Comparison of ENCODE assay signal across 10 mouse cellular contexts in the genomic region with DNA sequence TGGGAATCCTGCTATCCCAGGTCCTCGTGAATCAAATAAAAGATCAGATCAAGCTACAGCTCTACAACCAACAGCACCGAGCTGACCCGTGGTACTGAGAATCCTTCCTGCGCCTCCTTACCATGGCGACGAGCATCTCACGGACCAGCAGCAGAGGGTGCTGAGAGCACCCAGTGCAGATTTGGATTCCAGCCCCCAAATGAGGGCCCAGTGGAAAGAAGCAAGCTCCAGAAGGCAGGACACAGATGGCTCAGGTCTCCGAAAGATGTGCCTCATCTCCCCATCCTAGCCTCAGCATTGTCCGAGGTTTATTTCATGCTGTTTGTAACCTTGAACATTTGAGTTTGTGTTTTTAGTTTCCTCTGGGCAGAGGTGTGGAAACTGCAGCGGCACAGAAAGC. TPM values are rescaled to one million over a fixed set of nuclear protein-coding genes. Genes with fewer than 3 reads are reported as not detected.
DNase-seq lines count a peak whose midpoint lies in the region; ATAC-seq and TF ChIP-seq lines count a peak whose summit lies in the region.
"Had no signal": no experiment of that assay in that cellular context is flagged by ENCODE, and none has a peak within 500 bp of the region (broad histone marks: within the 10 kb centered on the region; RNA-seq: fewer than 3 reads in every experiment).

No protein-coding gene starts in this region.

- no peak overlapping the region for H3K27ac ChIP-seq in heart, embryonic 13.5 days (replicated peaks)
- no peak overlapping the region for H3K27ac ChIP-seq in lung, embryonic 14.5 days (ENCODE audit: low read depth)
- H3K27ac ChIP-seq in hindbrain, embryonic 14.5 days, result no peak overlapping the region; the same call in 1 of the 2 replicates
- peak overlapping the region; percentile 69 for H3K27ac ChIP-seq in neural tube, embryonic 15.5 days (replicated peaks)

- H3K4me1 ChIP-seq in heart, embryonic 13.5 days, result peaks cover 18% of the 10 kb centered on the region
- peaks cover 14% of the 10 kb centered on the region; the same call in 1 of the 2 replicates for H3K4me1 ChIP-seq in lung, embryonic 14.5 days (ENCODE audit: insufficient read depth)
- H3K4me1 ChIP-seq in hindbrain, embryonic 14.5 days (replicated peaks; ENCODE audit: control insufficient read depth, insufficient read depth, low read length), result peaks cover 24% of the 10 kb centered on the region
- H3K4me1 ChIP-seq in neural tube, embryonic 15.5 days, result peaks cover 29% of the 10 kb centered on the region

- TF ChIP-seq CTCF in lung, embryonic 14.5 days (IDR thresholded peaks at IDR 0.05; ENCODE audit: low read depth), result no peak

- no peak for DNase-seq in heart, postnatal 25 days (ENCODE audit: low spot score)
- DNase-seq in lung, embryonic 14.5 days, result no peak
- no peak for DNase-seq in lung, postnatal 4 days
- DNase-seq in hindbrain, embryonic 14.5 days (ENCODE audit: low spot score), result no peak
- no peak for DNase-seq in spleen, postnatal 36 days (ENCODE audit: low spot score in 2 of 2)
- DNase-seq: thymus, adult 2 months had no signal

- intact Hi-C loops in heart, postnatal 25 days (cut with DNase I), result no loop called here

- ATAC-seq in heart, embryonic 13.5 days (ENCODE audit: extremely low read depth, insufficient number of reproducible peaks, low FRiP score, low TSS enrichment), result no peak
- ATAC-seq in lung, embryonic 14.5 days (ENCODE audit: insufficient read depth), result no peak
- no peak for ATAC-seq in hindbrain, embryonic 14.5 days (ENCODE audit: low FRiP score)
- no peak for ATAC-seq in neural tube, embryonic 15.5 days (ENCODE audit: low FRiP score)
- ATAC-seq in activated CD4-positive, CD25-positive, alpha-beta regulatory T cell, adult 4 months, result no peak

- peak overlapping the region; percentile 40; the same call in 1 of the 2 replicates for H3K9ac ChIP-seq in heart, embryonic 13.5 days
- no peak overlapping the region for H3K9ac ChIP-seq in lung, embryonic 14.5 days
- H3K9ac ChIP-seq in hindbrain, embryonic 14.5 days, result no peak overlapping the region
- H3K9ac ChIP-seq in neural tube, embryonic 15.5 days (replicated peaks), result no peak overlapping the region

- WGBS in heart, embryonic 13.5 days, result 56% methylated on average over 10 of the region's 10 CpGs
- 58% methylated on average over 10 of the region's 10 CpGs for WGBS in lung, embryonic 14.5 days
- 56% methylated on average over 10 of the region's 10 CpGs for WGBS in hindbrain, embryonic 14.5 days
- 67% methylated on average over 10 of the region's 10 CpGs for WGBS in neural tube, embryonic 15.5 days

- H3K36me3 ChIP-seq in heart, embryonic 13.5 days, result no peaks in the 10 kb centered on the region
- H3K36me3 ChIP-seq in lung, embryonic 14.5 days (ENCODE audit: insufficient read depth), result no peaks in the 10 kb centered on the region
- no peaks in the 10 kb centered on the region for H3K36me3 ChIP-seq in hindbrain, embryonic 14.5 days (replicated peaks; ENCODE audit: control insufficient read depth, insufficient read depth)
- no peaks in the 10 kb centered on the region for H3K36me3 ChIP-seq in neural tube, embryonic 15.5 days

- no peak overlapping the region for H3K4me3 ChIP-seq in heart, embryonic 13.5 days
- H3K4me3 ChIP-seq in lung, embryonic 14.5 days (ENCODE audit: low read depth, low read length), result no peak overlapping the region
- H3K4me3 ChIP-seq in hindbrain, embryonic 14.5 days (replicated peaks; ENCODE audit: low read length), result no peak overlapping the region
- H3K4me3 ChIP-seq in neural tube, embryonic 15.5 days (replicated peaks), result no peak overlapping the region

- peak overlapping the region; percentile 80 for H3K4me2 ChIP-seq in heart, embryonic 13.5 days
- peak overlapping the region; percentile 55 for H3K4me2 ChIP-seq in lung, embryonic 14.5 days
- peak overlapping the region; percentile 48; the same call in 1 of the 2 replicates for H3K4me2 ChIP-seq in hindbrain, embryonic 14.5 days (replicated peaks)
- H3K4me2 ChIP-seq in neural tube, embryonic 15.5 days, result peak overlapping the region; percentile 58

- peaks cover 39% of the 10 kb centered on the region for H3K27me3 ChIP-seq in heart, embryonic 13.5 days (replicated peaks)
- no peaks in the 10 kb centered on the region for H3K27me3 ChIP-seq in lung, embryonic 14.5 days (ENCODE audit: insufficient read depth, low read length)
- no peaks in the 10 kb centered on the region for H3K27me3 ChIP-seq in hindbrain, embryonic 14.5 days (ENCODE audit: control insufficient read depth, insufficient read depth, low read length)
- peaks cover 3% of the 10 kb centered on the region; the same call in 1 of the 2 replicates for H3K27me3 ChIP-seq in neural tube, embryonic 15.5 days (replicated peaks)
- H3K27me3 ChIP-seq: CH12.LX had no signal

- H3K9me3 ChIP-seq in heart, embryonic 13.5 days, result no peaks in the 10 kb centered on the region
- no peaks in the 10 kb centered on the region for H3K9me3 ChIP-seq in lung, embryonic 14.5 days (ENCODE audit: low read depth, low read length)
- no peaks in the 10 kb centered on the region for H3K9me3 ChIP-seq in hindbrain, embryonic 14.5 days (ENCODE audit: control insufficient read depth, low read length)
- no peaks in the 10 kb centered on the region for H3K9me3 ChIP-seq in neural tube, embryonic 15.5 days (replicated peaks)

RNA-seq across cellular contexts. Expression of gene Smo, which starts 17.8 kb away (rescaled TPM):
- 16.4 and 17.4 TPM in 2 replicates for polyA plus RNA-seq in heart, embryonic 13.5 days (2015; fragmentation: Nextera tagmentation; extraction: Ambion mirVana)
- 10 to 100 TPM in 1 of 2 experiments, 1 to 10 TPM in 1; 9.4 to 10.3 TPM for total RNA-seq in heart, postnatal 25 days (2021)
- 60.9 and 69.1 TPM in 2 replicates for polyA plus RNA-seq in lung, embryonic 14.5 days (2014; fragmentation: Nextera tagmentation; extraction: Ambion mirVana)
- 13.9 and 15.6 TPM in 2 replicates for polyA plus RNA-seq in hindbrain, embryonic 14.5 days (2014; fragmentation: Nextera tagmentation; extraction: Ambion mirVana)
- polyA plus RNA-seq in neural tube, embryonic 15.5 days (2015; fragmentation: Nextera tagmentation; extraction: Ambion mirVana), result 10.8 and 18.3 TPM in 2 replicates
- polyA plus RNA-seq in activated CD4-positive, CD25-positive, alpha-beta regulatory T cell, adult 4 months (2017; shearing (Covaris generic)), result under 1 TPM in 1 of 2 experiments, not detected in 1; 0.48 TPM

RNA-seq across cellular contexts. Expression of gene Tspan33, which starts 23.5 kb away (rescaled TPM):
- polyA plus RNA-seq in heart, embryonic 13.5 days (2015; fragmentation: Nextera tagmentation; extraction: Ambion mirVana), result 5.8 and 9.4 TPM in 2 replicates
- 1 to 10 TPM; 1.4 to 1.5 TPM for total RNA-seq in heart, postnatal 25 days (2021)
- polyA plus RNA-seq in lung, embryonic 14.5 days (2014; fragmentation: Nextera tagmentation; extraction: Ambion mirVana), result 2.0 and 2.1 TPM in 2 replicates
- 7.9 and 8.6 TPM in 2 replicates for polyA plus RNA-seq in hindbrain, embryonic 14.5 days (2014; fragmentation: Nextera tagmentation; extraction: Ambion mirVana)
- 11.0 and 12.9 TPM in 2 replicates for polyA plus RNA-seq in neural tube, embryonic 15.5 days (2015; fragmentation: Nextera tagmentation; extraction: Ambion mirVana)
- polyA plus RNA-seq in activated CD4-positive, CD25-positive, alpha-beta regulatory T cell, adult 4 months (2017; shearing (Covaris generic)), result under 1 TPM in 1 of 2 experiments, not detected in 1; 0.21 TPM

RNA-seq across cellular contexts. Expression of gene Ahcyl2, which starts 50.3 kb away (rescaled TPM):
- polyA plus RNA-seq in heart, embryonic 13.5 days (2015; fragmentation: Nextera tagmentation; extraction: Ambion mirVana), result 7.0 TPM in 2 replicates
- 10 to 100 TPM; 15.0 to 16.9 TPM for total RNA-seq in heart, postnatal 25 days (2021)
- 10.1 and 12.4 TPM in 2 replicates for polyA plus RNA-seq in lung, embryonic 14.5 days (2014; fragmentation: Nextera tagmentation; extraction: Ambion mirVana)
- 24.2 and 27.1 TPM in 2 replicates for polyA plus RNA-seq in hindbrain, embryonic 14.5 days (2014; fragmentation: Nextera tagmentation; extraction: Ambion mirVana)
- 19.4 and 20.8 TPM in 2 replicates for polyA plus RNA-seq in neural tube, embryonic 15.5 days (2015; fragmentation: Nextera tagmentation; extraction: Ambion mirVana)
- polyA plus RNA-seq in activated CD4-positive, CD25-positive, alpha-beta regulatory T cell, adult 4 months (2017; shearing (Covaris generic)), result 10 to 100 TPM; 89.7 to 92.1 TPM
